Mouse (Mus musculus): ENCODE results near the gene Tmem132e. TPM values are rescaled to one million over a fixed set of nuclear protein-coding genes. Genes with fewer than 3 reads are reported as not detected.

Gene Tmem132e
- 2.9 and 3.3 TPM in 2 replicates for polyA plus RNA-seq (2015; fragmentation: Nextera tagmentation; extraction: Ambion mirVana)

- Histone ChIP-seq H3K9ac (ENCODE audit: low read depth, low read length) (peak within 1 kb of the TSS; percentile 77), H3K4me1 (ENCODE audit: control insufficient read depth, insufficient read depth, low read depth, low read length) (peaks cover 29% of the 10 kb centered on the region), H3K4me2 (ENCODE audit: low read length) (peak within 1 kb of the TSS; percentile 97), H3K27ac (ENCODE audit: low read depth, low read length) (peak within 1 kb of the TSS; percentile 73), H3K36me3 (ENCODE audit: control insufficient read depth, insufficient read depth, low read length) (no peaks in the 10 kb centered on the region), H3K9me3 (ENCODE audit: control insufficient read depth, low read length) (no peaks in the 10 kb centered on the region), H3K27me3 (replicated peaks; ENCODE audit: control insufficient read depth, insufficient read depth, low read length) (peaks cover 14% of the 10 kb centered on the region; the same call in 1 of the 2 replicates), H3K4me3 (ENCODE audit: low read length) (peak within 1 kb of the TSS; percentile 77)
- WGBS, result under 1% methylated on average over 78 of the region's 88 CpGs
- peak; percentile 34 for ATAC-seq
Measured at GRCm38 (mm10) chr11:82388371-82389313, at the start of gene Tmem132e. Tmem132e (plus strand) TSS chr11:82388900.

DNA sequence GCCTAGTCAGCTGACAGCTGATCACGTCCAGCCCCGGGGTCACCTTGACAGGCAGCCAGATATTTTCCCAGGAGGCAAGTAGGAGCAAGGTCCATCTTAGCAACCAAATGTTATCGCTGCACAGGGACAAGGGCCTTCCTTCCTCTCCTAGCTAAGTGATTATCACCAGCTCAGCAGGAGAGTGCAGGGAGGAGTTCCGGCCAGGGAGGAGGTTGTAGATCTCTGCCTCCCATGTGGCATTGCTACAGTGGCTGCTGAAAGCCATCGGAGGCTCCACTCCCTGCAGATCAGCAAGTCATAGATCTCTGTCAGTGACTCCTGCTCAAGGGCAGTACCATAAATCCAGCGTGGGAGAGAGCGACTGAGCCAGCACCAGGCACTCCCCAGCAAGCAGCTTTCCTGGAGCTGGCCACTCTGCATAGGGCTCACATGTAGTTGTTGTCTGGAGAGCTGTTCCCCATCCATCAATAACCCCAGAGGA lies 48.7 kb upstream of the Tmem132e start:
- Histone ChIP-seq H3K4me2 (ENCODE audit: low read length) (no peak overlapping the region), H3K27ac (ENCODE audit: low read depth, low read length) (no peak overlapping the region), H3K9ac (ENCODE audit: low read depth, low read length) (no peak overlapping the region), H3K9me3 (ENCODE audit: control insufficient read depth, low read length) (no peaks in the 10 kb centered on the region), H3K27me3 (replicated peaks; ENCODE audit: control insufficient read depth, insufficient read depth, low read length) (no peaks in the 10 kb centered on the region), H3K4me3 (ENCODE audit: low read length) (no peak overlapping the region), H3K36me3 (ENCODE audit: control insufficient read depth, insufficient read depth, low read length) (no peaks in the 10 kb centered on the region), H3K4me1 (ENCODE audit: control insufficient read depth, insufficient read depth, low read depth, low read length) (peaks cover 8% of the 10 kb centered on the region)
- peak; percentile 71 for ATAC-seq
- 17% methylated on average over 7 of the region's 7 CpGs for WGBS

- Histone ChIP-seq H3K9me3 (ENCODE audit: control insufficient read depth, low read length) (no peaks in the 10 kb centered on the region), H3K9ac (ENCODE audit: low read depth, low read length) (no peak overlapping the region), H3K4me3 (ENCODE audit: low read length) (no peak overlapping the region), H3K36me3 (ENCODE audit: control insufficient read depth, insufficient read depth, low read length) (no peaks in the 10 kb centered on the region), H3K4me1 (ENCODE audit: control insufficient read depth, insufficient read depth, low read depth, low read length) (peaks cover 8% of the 10 kb centered on the region), H3K27me3 (replicated peaks; ENCODE audit: control insufficient read depth, insufficient read depth, low read length) (no peaks in the 10 kb centered on the region), H3K4me2 (ENCODE audit: low read length) (no peak overlapping the region), H3K27ac (ENCODE audit: low read depth, low read length) (no peak overlapping the region)
- peak; percentile 6; the same call in 1 of the 2 replicates for ATAC-seq
- 33% methylated on average over 6 of the region's 6 CpGs for WGBS
Measured at GRCm38 (mm10) chr11:82340416-82340815, 48.3 kb upstream of the Tmem132e start.

- no peak overlapping the region for H3K27ac ChIP-seq (ENCODE audit: low read depth, low read length)
- H3K9ac ChIP-seq (ENCODE audit: low read depth, low read length), result no peak overlapping the region
- ATAC-seq, result no peak
- H3K36me3 ChIP-seq (ENCODE audit: control insufficient read depth, insufficient read depth, low read length), result no peaks in the 10 kb centered on the region
- no peak overlapping the region for H3K4me3 ChIP-seq (ENCODE audit: low read length)
- H3K27me3 ChIP-seq (replicated peaks; ENCODE audit: control insufficient read depth, insufficient read depth, low read length), result no peaks in the 10 kb centered on the region
- peaks cover 8% of the 10 kb centered on the region for H3K4me1 ChIP-seq (ENCODE audit: control insufficient read depth, insufficient read depth, low read depth, low read length)
- no peak overlapping the region for H3K4me2 ChIP-seq (ENCODE audit: low read length)
- WGBS, result 61% methylated on average over 2 of the region's 2 CpGs
- no peaks in the 10 kb centered on the region for H3K9me3 ChIP-seq (ENCODE audit: control insufficient read depth, low read length)
Measured at GRCm38 (mm10) chr11:82340900-82341299, 47.8 kb upstream of the Tmem132e start.

- WGBS, result 86% methylated on average over 10 of the region's 10 CpGs
- H3K4me3 ChIP-seq (ENCODE audit: low read length), result no peak overlapping the region
- no peak overlapping the region for H3K27ac ChIP-seq (ENCODE audit: low read depth, low read length)
- H3K9me3 ChIP-seq (ENCODE audit: control insufficient read depth, low read length), result no peaks in the 10 kb centered on the region
- H3K27me3 ChIP-seq (replicated peaks; ENCODE audit: control insufficient read depth, insufficient read depth, low read length), result no peaks in the 10 kb centered on the region
- H3K4me1 ChIP-seq (ENCODE audit: control insufficient read depth, insufficient read depth, low read depth, low read length), result no peaks in the 10 kb centered on the region
- H3K4me2 ChIP-seq (ENCODE audit: low read length), result no peak overlapping the region
- no peak for ATAC-seq
- no peaks in the 10 kb centered on the region for H3K36me3 ChIP-seq (ENCODE audit: control insufficient read depth, insufficient read depth, low read length)
- H3K9ac ChIP-seq (ENCODE audit: low read depth, low read length), result no peak overlapping the region
Measured at GRCm38 (mm10) chr11:82351039-82351438, 37.7 kb upstream of the Tmem132e start.

- 70% methylated on average over 11 of the region's 11 CpGs for whole genome bisulfite sequencing
- ATAC-seq, result no peak
- H3K9ac ChIP-seq (ENCODE audit: low read depth, low read length), result no peak overlapping the region; the same call in 1 of the 2 replicates
Measured at GRCm38 (mm10) chr11:82370151-82370550, 18.5 kb upstream of the Tmem132e start.

GRCm38 (mm10) chr11:82371577-82371976 lies 17.1 kb upstream of the Tmem132e start:
- WGBS, result 73% methylated on average over 4 of the region's 4 CpGs
- Histone ChIP-seq H3K4me1 (ENCODE audit: control insufficient read depth, insufficient read depth, low read depth, low read length) (peaks cover 4% of the 10 kb centered on the region), H3K9me3 (ENCODE audit: control insufficient read depth, low read length) (no peaks in the 10 kb centered on the region), H3K27me3 (replicated peaks; ENCODE audit: control insufficient read depth, insufficient read depth, low read length) (no peaks in the 10 kb centered on the region), H3K36me3 (ENCODE audit: control insufficient read depth, insufficient read depth, low read length) (no peaks in the 10 kb centered on the region), H3K4me2 (ENCODE audit: low read length) (no peak overlapping the region), H3K9ac (ENCODE audit: low read depth, low read length) (no peak overlapping the region), H3K27ac (ENCODE audit: low read depth, low read length) (no peak overlapping the region), H3K4me3 (ENCODE audit: low read length) (no peak overlapping the region)
- no peak for ATAC-seq

More at GRCm38 (mm10) chr11:82370151-82370550, 18.5 kb upstream of the Tmem132e start:
- H3K27ac ChIP-seq (ENCODE audit: low read depth, low read length), result no peak overlapping the region
- H3K4me1 ChIP-seq (ENCODE audit: control insufficient read depth, insufficient read depth, low read depth, low read length), result peaks cover 4% of the 10 kb centered on the region
- no peaks in the 10 kb centered on the region for H3K36me3 ChIP-seq (ENCODE audit: control insufficient read depth, insufficient read depth, low read length)
- no peaks in the 10 kb centered on the region for H3K9me3 ChIP-seq (ENCODE audit: control insufficient read depth, low read length)
- H3K27me3 ChIP-seq (replicated peaks; ENCODE audit: control insufficient read depth, insufficient read depth, low read length), result no peaks in the 10 kb centered on the region
- H3K4me2 ChIP-seq (ENCODE audit: low read length), result no peak overlapping the region
- no peak overlapping the region for H3K4me3 ChIP-seq (ENCODE audit: low read length)

DNA sequence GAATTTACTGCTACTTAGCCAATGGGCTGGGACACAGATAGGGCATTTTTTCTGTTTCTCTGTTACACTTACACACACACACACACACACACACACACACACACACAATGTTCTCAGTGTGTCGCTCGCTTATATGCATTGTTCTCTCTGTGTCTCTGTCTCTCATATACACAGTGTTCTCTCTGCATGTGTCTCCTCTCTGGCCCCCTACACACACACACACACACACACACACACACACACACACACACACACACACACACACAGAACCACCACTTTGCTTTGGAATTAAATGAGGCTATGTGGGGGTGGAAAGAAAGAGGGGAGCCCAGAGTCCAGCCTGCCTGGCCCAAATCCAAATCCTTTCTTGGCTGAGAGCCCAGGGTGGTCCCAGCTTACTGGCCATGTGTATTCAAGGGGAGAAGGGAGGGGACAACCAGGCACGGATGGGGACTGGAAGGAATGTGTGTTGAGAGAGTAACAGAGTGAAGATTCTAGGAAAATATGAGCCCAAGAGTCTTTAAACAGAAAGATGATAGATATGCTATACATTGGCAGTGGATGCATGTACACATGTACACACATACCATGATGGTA lies 8.0 kb upstream of the Tmem132e start:
- Histone ChIP-seq H3K9ac (ENCODE audit: low read depth, low read length) (no peak overlapping the region), H3K4me3 (ENCODE audit: low read length) (no peak overlapping the region), H3K4me2 (ENCODE audit: low read length) (no peak overlapping the region), H3K27me3 (replicated peaks; ENCODE audit: control insufficient read depth, insufficient read depth, low read length) (0 out of 2 replicates have a peak, but pooled peaks cover 3% of the 10 kb centered on the region), H3K27ac (ENCODE audit: low read depth, low read length) (no peak overlapping the region), H3K4me1 (ENCODE audit: control insufficient read depth, insufficient read depth, low read depth, low read length) (peaks cover 5% of the 10 kb centered on the region; the same call in 1 of the 2 replicates), H3K36me3 (ENCODE audit: control insufficient read depth, insufficient read depth, low read length) (no peaks in the 10 kb centered on the region), H3K9me3 (ENCODE audit: control insufficient read depth, low read length) (no peaks in the 10 kb centered on the region)
- ATAC-seq, result peak; percentile 89
- WGBS, result 18% methylated on average over 3 of the region's 3 CpGs
